Mouse (Mus musculus) ES-E14 (cell line): ENCODE measurements at regions not wholly inside any gene's neighbourhood (a gene's known extent, or its start where the extent isn't known, plus 50 kb on each side); places are given as distances from the start of the nearest gene placed in this dataset.

Experiments
- CHD2 ChIP-seq: IDR thresholded peaks from 2 replicates; pipeline ENCODE4 v1.6.1; 2014; ENCODE audit warnings: mild to moderate bottlenecking, low read depth, low read length, inconsistent platforms
- HCFC1 ChIP-seq: IDR thresholded peaks from 2 replicates; pipeline ENCODE4 v1.6.1; 2012; ENCODE audit warnings: low read length, inconsistent platforms, borderline replicate concordance; ENCODE audit not compliant: insufficient read depth
- MAFK ChIP-seq: IDR thresholded peaks from 2 replicates; pipeline ENCODE4 v1.6.1; 2014; ENCODE audit warnings: mild to moderate bottlenecking, low read depth, low read length, inconsistent platforms; ENCODE audit not compliant: insufficient read depth
- ZC3H11A ChIP-seq: IDR thresholded peaks from 2 replicates; pipeline ENCODE4 v1.6.1; 2012; ENCODE audit warnings: low read depth, mild to moderate bottlenecking, inconsistent platforms, low read length, borderline replicate concordance
- ZNF384 ChIP-seq: IDR thresholded peaks from 2 replicates; pipeline ENCODE4 v1.6.1; 2012; ENCODE audit warnings: low read depth, low read length, inconsistent platforms

DNA sequence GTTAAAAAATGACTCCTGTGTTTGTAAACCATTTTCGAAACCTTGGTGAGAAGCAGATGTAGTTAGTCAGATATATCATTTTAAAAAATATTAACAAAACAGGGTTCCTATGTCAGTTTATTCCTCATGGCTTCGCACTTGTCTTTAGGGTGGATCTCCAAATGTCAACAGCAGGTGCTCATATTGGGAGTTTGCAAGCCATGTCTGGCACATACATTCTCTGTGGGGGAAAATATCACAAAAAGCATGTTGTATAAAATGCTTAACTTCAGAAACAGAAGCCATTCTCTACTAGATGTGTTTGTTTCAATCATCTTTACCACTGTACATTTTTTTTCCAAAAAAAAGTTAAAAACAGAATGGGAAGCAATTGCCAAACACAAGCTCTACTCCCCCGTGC, 534.7 kb upstream of the Zic4 start:
- TF ChIP-seq MAFK (no peak), CHD2 (no peak), HCFC1 (no peak), ZNF384 (no peak), ZC3H11A (no peak)
